ENCODE assay signal across 8 mouse cellular contexts in the genomic region with DNA sequence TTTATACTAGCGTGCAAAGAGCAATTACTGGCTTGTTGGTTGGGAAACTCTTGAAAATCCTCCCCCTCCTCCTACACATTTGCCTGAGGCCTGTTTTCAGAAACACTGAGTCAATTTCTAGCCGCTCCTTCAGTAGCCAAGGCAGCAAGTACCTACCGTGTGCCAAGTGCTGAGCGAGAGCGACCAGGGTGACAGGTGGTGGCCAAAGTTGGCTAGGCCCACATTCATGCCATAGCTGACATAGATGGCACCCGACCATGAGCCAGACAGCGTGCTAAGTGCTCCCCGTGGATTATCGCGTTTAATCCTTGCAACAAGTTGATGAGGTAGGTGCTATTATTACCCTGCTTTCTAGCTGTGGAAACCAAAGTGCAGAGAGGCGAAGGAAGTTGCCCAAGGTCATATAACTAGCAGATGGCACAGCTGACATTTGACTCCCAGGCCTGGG. TPM values are rescaled to one million over a fixed set of nuclear protein-coding genes. Genes with fewer than 3 reads are reported as not detected.
DNase-seq lines count a peak whose midpoint lies in the region; ATAC-seq lines count a peak whose summit lies in the region.

No protein-coding gene starts in this region.

- ATAC-seq in forebrain, embryonic 13.5 days = peak; percentile 27; the same call in 1 of the 2 replicates
- ATAC-seq in forebrain, embryonic 12.5 days (ENCODE audit: low FRiP score) = no peak
- no peak for ATAC-seq in intestine, embryonic 15.5 days
- no peak for ATAC-seq in hindbrain, embryonic 12.5 days (ENCODE audit: low FRiP score)
- no peak for ATAC-seq in inflammation-experienced regulatory T-cells, adult 6 months

- no peak overlapping the region for H3K9ac ChIP-seq in forebrain, embryonic 13.5 days
- no peak overlapping the region for H3K9ac ChIP-seq in forebrain, embryonic 12.5 days
- H3K9ac ChIP-seq in intestine, embryonic 15.5 days = no peak overlapping the region
- H3K9ac ChIP-seq in hindbrain, embryonic 12.5 days = no peak overlapping the region

- H3K27ac ChIP-seq in forebrain, embryonic 13.5 days = 0 out of 2 replicates have a peak overlapping the region, but pooled peaks have one; percentile 10
- H3K27ac ChIP-seq in forebrain, embryonic 12.5 days = no peak overlapping the region
- H3K27ac ChIP-seq in intestine, embryonic 15.5 days = peak overlapping the region; percentile 73
- no peak overlapping the region for H3K27ac ChIP-seq in hindbrain, embryonic 12.5 days

- no peaks in the 10 kb centered on the region for H3K27me3 ChIP-seq in forebrain, embryonic 13.5 days
- H3K27me3 ChIP-seq in forebrain, embryonic 12.5 days = no peaks in the 10 kb centered on the region
- H3K27me3 ChIP-seq in intestine, embryonic 15.5 days (replicated peaks) = no peaks in the 10 kb centered on the region
- H3K27me3 ChIP-seq in hindbrain, embryonic 12.5 days = no peaks in the 10 kb centered on the region

- H3K4me3 ChIP-seq in forebrain, embryonic 13.5 days = no peak overlapping the region
- H3K4me3 ChIP-seq in forebrain, embryonic 12.5 days (replicated peaks) = no peak overlapping the region
- H3K4me3 ChIP-seq in intestine, embryonic 15.5 days (replicated peaks) = no peak overlapping the region
- H3K4me3 ChIP-seq in hindbrain, embryonic 12.5 days = no peak overlapping the region

- no peaks in the 10 kb centered on the region for H3K36me3 ChIP-seq in forebrain, embryonic 13.5 days (ENCODE audit: poor library complexity, severe bottlenecking)
- no peaks in the 10 kb centered on the region for H3K36me3 ChIP-seq in forebrain, embryonic 12.5 days (replicated peaks)
- no peaks in the 10 kb centered on the region for H3K36me3 ChIP-seq in intestine, embryonic 15.5 days
- no peaks in the 10 kb centered on the region for H3K36me3 ChIP-seq in hindbrain, embryonic 12.5 days

- no peaks in the 10 kb centered on the region for H3K9me3 ChIP-seq in forebrain, embryonic 13.5 days (replicated peaks)
- no peaks in the 10 kb centered on the region for H3K9me3 ChIP-seq in forebrain, embryonic 12.5 days
- no peaks in the 10 kb centered on the region for H3K9me3 ChIP-seq in intestine, embryonic 15.5 days
- no peaks in the 10 kb centered on the region for H3K9me3 ChIP-seq in hindbrain, embryonic 12.5 days (replicated peaks)

- peak; percentile 87 for DNase-seq in NIH3T3 (ENCODE audit: low read depth)
- DNase-seq in gastrocnemius, adult 18-20 months (ENCODE audit: low spot score) = peak; percentile 89
- DNase-seq in embryo, embryonic 10 days (ENCODE audit: low spot score) = no peak

- 76% methylated on average over 11 of the region's 11 CpGs for WGBS in forebrain, embryonic 13.5 days
- 82% methylated on average over 11 of the region's 11 CpGs for WGBS in forebrain, embryonic 12.5 days
- WGBS in intestine, embryonic 15.5 days = 84% methylated on average over 11 of the region's 11 CpGs
- WGBS in hindbrain, embryonic 12.5 days = 90% methylated on average over 11 of the region's 11 CpGs

- H3K4me2 ChIP-seq in forebrain, embryonic 13.5 days = no peak overlapping the region
- no peak overlapping the region for H3K4me2 ChIP-seq in forebrain, embryonic 12.5 days
- peak overlapping the region; percentile 32; the same call in 1 of the 2 replicates for H3K4me2 ChIP-seq in intestine, embryonic 15.5 days (replicated peaks)
- no peak overlapping the region for H3K4me2 ChIP-seq in hindbrain, embryonic 12.5 days (replicated peaks)

- peaks cover 33% of the 10 kb centered on the region for H3K4me1 ChIP-seq in forebrain, embryonic 13.5 days
- H3K4me1 ChIP-seq in forebrain, embryonic 12.5 days = peaks cover 15% of the 10 kb centered on the region; the same call in 1 of the 2 replicates
- peaks cover 28% of the 10 kb centered on the region for H3K4me1 ChIP-seq in intestine, embryonic 15.5 days (replicated peaks)
- peaks cover 5% of the 10 kb centered on the region; the same call in 1 of the 2 replicates for H3K4me1 ChIP-seq in hindbrain, embryonic 12.5 days

RNA-seq across cellular contexts. Expression of a gene that starts 24.7 kb away (rescaled TPM):
- 126 and 149 TPM in 2 replicates for polyA plus RNA-seq in forebrain, embryonic 13.5 days (2015; fragmentation: Nextera tagmentation; extraction: Ambion mirVana)
- 146 and 148 TPM in 2 replicates for polyA plus RNA-seq in forebrain, embryonic 12.5 days (2016; fragmentation: Nextera tagmentation; extraction: Ambion mirVana)
- total RNA-seq in gastrocnemius, adult 18-20 months (2021) = 10 to 100 TPM; 29.1 to 36.7 TPM
- polyA plus RNA-seq in intestine, embryonic 15.5 days (2015; fragmentation: Nextera tagmentation; extraction: Ambion mirVana) = 61.5 and 65.3 TPM in 2 replicates
- 114 and 122 TPM in 2 replicates for polyA plus RNA-seq in hindbrain, embryonic 12.5 days (2016; fragmentation: Nextera tagmentation; extraction: Ambion mirVana)
- 10 to 100 TPM; 84.6 to 91.2 (median 89.9) TPM for polyA plus RNA-seq in inflammation-experienced regulatory T-cells, adult 6 months (2017; shearing (Covaris generic))

Comparison
In these comparisons a context has a peak if more than half of its experiments do, and no peak if none do; other contexts are left out.
1. H3K27ac ChIP-seq: peak in forebrain, embryonic 13.5 days (single experiment) and intestine, embryonic 15.5 days (single experiment); none in forebrain, embryonic 12.5 days (single experiment) and hindbrain, embryonic 12.5 days (single experiment).